Mouse (Mus musculus): ENCODE measurements around the gene Esd.

The Esd gene

GRCm38 (mm10) chr14:74732079-74732783, at the start of gene Esd:
Gene Esd (plus strand): TSS chr14:74732297.
- DNase-seq (ENCODE audit: low read depth), result peak; percentile 86

GRCm38 (mm10) chr14:74684298-74684978, 47.7 kb upstream of the Esd start:
- no peak for DNase-seq (ENCODE audit: low read depth)

- no peak for DNase-seq (ENCODE audit: low read depth)
Measured at GRCm38 (mm10) chr14:74691963-74692362, 40.1 kb upstream of the Esd start.

- DNase-seq (ENCODE audit: low read depth), result no peak
Measured at GRCm38 (mm10) chr14:74696766-74697165, 35.3 kb upstream of the Esd start.

- no peak for DNase-seq (ENCODE audit: low read depth)
Measured at GRCm38 (mm10) chr14:74697432-74697831, 34.7 kb upstream of the Esd start.

- no peak for DNase-seq (ENCODE audit: low read depth)
Measured at GRCm38 (mm10) chr14:74699241-74699640, 32.9 kb upstream of the Esd start.

GRCm38 (mm10) chr14:74703930-74704329, 28.2 kb upstream of the Esd start:
- DNase-seq (ENCODE audit: low read depth), result no peak

GRCm38 (mm10) chr14:74709054-74709453, 23.0 kb upstream of the Esd start:
- DNase-seq (ENCODE audit: low read depth), result peak; percentile 80

GRCm38 (mm10) chr14:74723541-74723940, 8.6 kb upstream of the Esd start:
- no peak for DNase-seq (ENCODE audit: low read depth)

GRCm38 (mm10) chr14:74731221-74732078, 647 bp upstream of the Esd start:
- DNase-seq (ENCODE audit: low read depth), result no peak

GRCm38 (mm10) chr14:74733397-74733796, 1.3 kb downstream of the Esd start:
- peak; percentile 19 for DNase-seq (ENCODE audit: low read depth)

- no peak for DNase-seq (ENCODE audit: low read depth)
Measured at GRCm38 (mm10) chr14:74735471-74735870, 3.4 kb downstream of the Esd start.

- DNase-seq (ENCODE audit: low read depth), result no peak
Measured at GRCm38 (mm10) chr14:74736850-74737249, 4.8 kb downstream of the Esd start.

GRCm38 (mm10) chr14:74764191-74764918, 32.3 kb downstream of the Esd start:
- DNase-seq (ENCODE audit: low read depth), result peak; percentile 65

- DNase-seq (ENCODE audit: low read depth), result no peak
Measured at GRCm38 (mm10) chr14:74767892-74768291, 35.8 kb downstream of the Esd start.

- no peak for DNase-seq (ENCODE audit: low read depth)
Measured at GRCm38 (mm10) chr14:74774046-74774619, 42.0 kb downstream of the Esd start.

- DNase-seq (ENCODE audit: low read depth), result no peak
Measured at GRCm38 (mm10) chr14:74784243-74784934, 52.3 kb downstream of the Esd start.

GRCm38 (mm10) chr14:74787717-74788116, 55.6 kb downstream of the Esd start:
- no peak for DNase-seq (ENCODE audit: low read depth)

GRCm38 (mm10) chr14:74788766-74789165, 56.7 kb downstream of the Esd start:
- no peak for DNase-seq (ENCODE audit: low read depth)

- no peak for DNase-seq (ENCODE audit: low read depth)
Measured at GRCm38 (mm10) chr14:74790535-74790934, 58.4 kb downstream of the Esd start.

- DNase-seq (ENCODE audit: low read depth), result no peak
Measured at GRCm38 (mm10) chr14:74792793-74793192, 60.7 kb downstream of the Esd start.
